Mouse (Mus musculus) kidney, postnatal 4 days (tissue): Measurements from ENCODE around the gene Aadacl4.
"Not testable (repeated sequence)": the region's sequence is repeated elsewhere in the genome, so short reads cannot be mapped to it uniquely, and the experiment has no call there.

ENCODE experiments used
- DNase-seq, 2 experiments: peaks; one replicate each; pipeline ENCODE4 v3.0.0; 2021; ENCODE audit warnings: mixed read lengths in 2 of 2

The Aadacl4 gene

GRCm38 (mm10) chr4:144613407-144613806 lies at the start of gene Aadacl4:
Gene Aadacl4, plus strand, starts transcription at chr4:144613707.
- no peak for DNase-seq

- no peak for DNase-seq
Measured at GRCm38 (mm10) chr4:144565034-144565433, 48.5 kb upstream of the Aadacl4 start, which contains the start of gene Gm13124. Gene Gm13124, minus strand, starts transcription at chr4:144565134.

- DNase-seq, result no peak
Measured at GRCm38 (mm10) chr4:144567752-144568151, 45.8 kb upstream of the Aadacl4 start.

- DNase-seq, result not testable (repeated sequence)
Measured at GRCm38 (mm10) chr4:144586207-144586606, 27.3 kb upstream of the Aadacl4 start.

- DNase-seq, result no peak
Measured at GRCm38 (mm10) chr4:144592790-144593189, 20.7 kb upstream of the Aadacl4 start.

- DNase-seq, result no peak
Measured at GRCm38 (mm10) chr4:144614586-144614985, 1.1 kb downstream of the Aadacl4 start.

GRCm38 (mm10) chr4:144638263-144638662 lies 24.8 kb downstream of the Aadacl4 start:
- no peak for DNase-seq
